ENCODE assay signal across 18 mouse cellular contexts in the genomic region with DNA sequence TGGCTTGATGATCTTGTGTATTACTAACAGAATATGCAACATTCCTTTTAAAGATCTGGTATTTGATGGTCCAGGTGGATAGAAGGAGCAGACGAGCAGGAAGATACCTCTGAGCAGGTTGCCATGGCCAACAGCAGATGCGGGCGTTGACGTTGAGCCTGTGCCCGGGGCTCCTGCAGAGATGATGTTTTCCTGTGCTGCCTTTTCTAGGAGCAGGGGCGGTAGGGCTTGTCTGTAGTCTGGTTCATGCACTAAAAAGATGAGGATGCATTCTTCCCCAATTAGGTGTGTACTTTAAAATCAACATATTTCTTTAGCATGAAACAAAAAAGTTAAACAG.
"Had no signal": no experiment of that assay in that cellular context is flagged by ENCODE, and none has a peak within 500 bp of the region (broad histone marks: within the 10 kb centered on the region; RNA-seq: fewer than 3 reads in every experiment).

No protein-coding gene starts in this region.

- DNase-seq: kidney, adult 9 months; kidney, postnatal 10 days; kidney, postnatal 4 days; lung, embryonic 14.5 days; lung, postnatal 10 days; retina, postnatal 1 day; right cerebral cortex, postnatal 4 days; spleen, adult 18-20 months; thymus, adult 18-20 months; thymus, postnatal 25 days had no signal

- H3K4me2 ChIP-seq: liver, embryonic 12.5 days; lung, embryonic 14.5 days; midbrain, embryonic 11.5 days; midbrain, embryonic 15.5 days; neural tube, embryonic 12.5 days had no signal

- ATAC-seq: liver, embryonic 12.5 days; midbrain, embryonic 15.5 days had no signal

- H3K27ac ChIP-seq: layer of hippocampus, adult 2 months; limb, embryonic 10.5 days; liver, embryonic 12.5 days; macrophage; midbrain, embryonic 15.5 days; neural tube, embryonic 12.5 days had no signal

- H3K9ac ChIP-seq: liver, embryonic 12.5 days; lung, embryonic 14.5 days; midbrain, embryonic 15.5 days; neural tube, embryonic 12.5 days had no signal

- H3K4me3 ChIP-seq: layer of hippocampus, adult 2 months; limb, embryonic 10.5 days; liver, embryonic 12.5 days; megakaryocyte, embryonic 14.5 days; midbrain, embryonic 15.5 days; neural tube, embryonic 12.5 days had no signal

- H3K36me3 ChIP-seq: limb, embryonic 10.5 days; liver, embryonic 12.5 days; midbrain, embryonic 15.5 days; neural tube, embryonic 12.5 days had no signal

- H3K9me3 ChIP-seq: limb, embryonic 10.5 days; liver, embryonic 12.5 days; megakaryocyte, embryonic 14.5 days; midbrain, embryonic 15.5 days; neural tube, embryonic 12.5 days had no signal

- H3K27me3 ChIP-seq: liver, embryonic 12.5 days; midbrain, embryonic 15.5 days; neural tube, embryonic 12.5 days had no signal

- H3K4me1 ChIP-seq: liver, embryonic 12.5 days; megakaryocyte, embryonic 14.5 days; midbrain, embryonic 15.5 days; neural tube, embryonic 12.5 days had no signal
